Mouse (Mus musculus) inflammation-experienced regulatory T-cells, adult 6 months (primary cell): Measurements from ENCODE around the gene Slc2a3. TPM values are rescaled to one million over a fixed set of nuclear protein-coding genes. Genes with fewer than 3 reads are reported as not detected.
"Not testable (repeated sequence)": the region's sequence is repeated elsewhere in the genome, so short reads cannot be mapped to it uniquely, and the experiment has no call there.

ENCODE experiments used
- ATAC-seq: one replicate; pipeline ENCODE4 v1.8.0; 2017
- polyA plus RNA-seq, 3 experiments: library from polyadenylated mRNA; unstranded; fragments of 100-300 nt; shearing (Covaris generic); gene quantifications; one replicate each; pipeline ENCODE4 v1.2.1; 2017

The Slc2a3 gene
- polyA plus RNA-seq, 3 experiments from 2014 or later: 59.4 to 80.7 (median 70.8) TPM

DNA sequence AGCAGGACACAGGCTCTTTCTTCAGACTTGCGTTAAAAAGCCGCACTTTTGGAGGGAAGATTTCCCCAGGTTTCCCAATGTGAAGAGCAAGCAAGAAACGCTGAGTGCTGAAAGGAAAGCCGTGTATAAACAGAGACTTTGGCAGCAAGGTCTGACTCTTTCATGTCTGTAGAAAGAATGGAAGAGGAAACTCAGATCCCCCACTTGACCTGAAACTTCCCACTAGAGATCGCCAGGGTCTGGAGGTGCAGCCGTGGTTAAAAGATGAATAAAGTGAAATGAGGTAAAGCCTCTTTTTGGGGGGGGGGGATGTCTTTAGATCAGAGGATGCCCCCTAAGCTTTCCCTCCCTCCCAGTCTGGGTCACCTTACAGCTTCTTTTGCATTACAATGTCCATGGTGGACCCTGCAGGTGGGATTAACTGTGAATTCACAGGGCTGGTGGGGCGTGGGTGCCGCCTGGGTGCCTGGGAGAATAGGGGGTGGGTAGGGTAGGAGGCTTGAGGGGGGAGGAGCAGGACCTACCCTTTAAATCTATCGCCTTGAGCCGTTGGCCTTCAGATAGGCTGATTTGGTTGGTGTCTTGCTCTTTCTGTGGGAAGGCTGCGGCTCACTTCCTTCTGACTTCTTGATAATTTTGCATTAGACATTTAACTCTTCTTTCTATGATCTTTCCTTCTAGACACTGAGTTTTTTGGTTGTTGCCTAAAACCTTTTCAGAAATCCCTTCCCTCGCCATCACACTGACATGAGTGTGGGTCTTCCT is 94.2 kb downstream of the Slc2a3 start, which contains the start of gene Nanog:
Gene Nanog, plus strand, starts transcription at position 454 of the 765 bp plus-strand sequence.
- no peak for ATAC-seq

DNA sequence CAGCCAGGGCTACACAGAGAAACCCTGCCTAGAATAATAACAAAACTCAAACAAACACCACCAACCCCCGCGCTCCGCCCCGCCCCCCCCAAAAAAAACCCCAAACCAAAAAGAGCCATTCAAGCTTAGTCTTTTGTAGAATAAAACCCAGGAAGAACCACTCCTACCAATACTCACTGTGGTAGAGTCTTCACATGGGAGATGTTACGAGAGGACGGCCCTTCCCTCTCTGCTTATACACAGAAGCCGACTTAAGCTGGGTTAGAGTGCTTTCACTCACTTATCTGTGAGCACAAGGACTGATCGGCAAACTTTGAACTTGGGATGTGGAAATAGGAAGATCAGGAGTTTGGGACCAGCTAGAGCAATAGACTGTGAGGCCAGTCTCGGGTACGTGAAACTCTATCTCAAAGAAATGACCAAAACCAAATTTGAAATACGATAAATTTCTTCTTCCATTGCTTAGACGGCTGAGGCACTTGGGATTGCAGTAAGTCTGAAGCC is 95.1 kb downstream of the Slc2a3 start:
- ATAC-seq: no peak

DNA sequence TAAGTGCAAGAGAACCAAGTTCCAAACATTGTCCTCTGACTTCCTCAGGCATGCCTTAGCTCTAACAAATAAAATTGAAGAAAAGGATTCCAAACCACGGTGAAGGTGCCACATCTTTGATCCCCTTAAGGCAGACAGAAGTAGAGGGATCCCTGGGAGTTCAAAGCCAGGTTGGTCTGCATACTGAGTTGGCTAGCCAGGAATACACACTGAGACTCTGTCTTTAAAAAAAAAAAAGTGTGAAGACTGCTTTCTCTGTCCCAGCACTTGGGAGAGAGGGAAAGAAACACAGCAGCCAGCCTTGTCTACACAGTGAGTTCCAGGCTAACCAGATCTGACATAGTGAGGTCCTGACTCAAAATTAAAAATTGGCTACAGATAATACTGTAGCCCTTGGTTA is 97.7 kb downstream of the Slc2a3 start:
- no peak for ATAC-seq

DNA sequence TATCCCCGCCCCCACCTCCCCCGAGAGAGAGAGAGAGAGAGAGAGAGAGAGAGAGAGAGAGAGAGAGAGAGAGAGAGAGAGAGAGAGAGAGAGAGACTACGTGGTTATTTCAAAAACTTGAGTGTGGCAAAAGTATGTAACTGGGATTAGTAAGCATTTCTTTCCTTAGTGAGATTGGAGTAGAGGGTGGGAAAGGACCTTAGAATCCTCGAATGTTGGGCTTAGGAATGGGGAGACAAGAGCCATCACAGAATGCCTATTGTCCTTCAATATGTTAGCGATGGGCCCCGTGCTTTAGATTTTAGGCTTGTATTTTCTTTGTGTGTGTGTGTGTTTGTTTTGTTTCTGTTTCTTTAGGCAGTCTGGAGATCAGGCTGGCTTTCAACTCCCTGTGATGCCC is 98.2 kb downstream of the Slc2a3 start:
- no peak for ATAC-seq

DNA sequence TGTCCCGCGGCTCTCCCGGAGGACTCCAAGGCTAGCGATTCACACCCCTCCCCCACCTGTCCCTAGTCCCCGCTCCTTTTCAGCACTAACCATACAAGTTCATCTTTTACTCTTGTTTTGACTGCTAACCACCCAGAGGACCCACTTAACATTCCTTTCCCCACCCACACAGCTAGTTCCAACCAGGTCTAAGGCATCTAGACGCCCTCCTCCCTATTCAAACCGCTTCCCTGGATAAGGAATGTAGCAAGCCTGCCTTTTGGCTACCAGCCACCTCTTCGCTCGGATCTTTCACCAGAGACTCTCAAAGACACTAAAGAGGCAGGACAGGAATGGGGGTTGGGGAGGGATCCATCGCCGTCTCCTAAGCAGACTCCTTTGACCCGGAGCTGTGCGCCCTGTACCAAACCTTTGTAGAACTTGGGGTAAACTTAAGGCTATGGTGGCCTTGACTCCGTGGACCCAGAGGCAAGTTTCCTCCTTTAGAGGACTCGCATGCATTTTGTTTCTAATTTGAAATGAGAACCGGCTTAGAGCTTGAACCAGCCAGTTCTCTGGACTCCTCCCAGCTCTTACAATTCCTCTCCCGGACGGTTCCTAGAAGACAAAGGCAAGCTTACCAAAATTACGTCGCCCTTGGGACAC is 98.8 kb downstream of the Slc2a3 start:
- no peak for ATAC-seq

DNA sequence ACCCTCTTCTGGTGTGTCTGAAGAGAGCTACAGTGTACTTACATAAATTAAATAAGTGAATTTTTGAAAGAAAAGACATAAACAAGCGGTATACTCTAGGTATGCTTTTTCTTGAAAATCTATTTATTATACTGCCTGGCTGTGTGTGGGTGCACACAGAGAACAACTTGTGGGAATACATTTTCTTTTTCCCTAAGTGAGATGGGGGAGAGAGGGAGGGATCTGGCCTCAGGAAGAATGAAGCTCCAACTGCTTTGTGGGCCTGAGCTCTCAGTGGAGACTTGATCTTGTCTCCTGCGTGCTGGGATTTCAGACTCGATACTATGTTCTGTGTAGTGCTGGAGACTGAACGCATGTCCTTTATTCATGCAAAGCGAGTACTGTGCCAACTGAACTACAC is 99.6 kb downstream of the Slc2a3 start:
- ATAC-seq: no peak

DNA sequence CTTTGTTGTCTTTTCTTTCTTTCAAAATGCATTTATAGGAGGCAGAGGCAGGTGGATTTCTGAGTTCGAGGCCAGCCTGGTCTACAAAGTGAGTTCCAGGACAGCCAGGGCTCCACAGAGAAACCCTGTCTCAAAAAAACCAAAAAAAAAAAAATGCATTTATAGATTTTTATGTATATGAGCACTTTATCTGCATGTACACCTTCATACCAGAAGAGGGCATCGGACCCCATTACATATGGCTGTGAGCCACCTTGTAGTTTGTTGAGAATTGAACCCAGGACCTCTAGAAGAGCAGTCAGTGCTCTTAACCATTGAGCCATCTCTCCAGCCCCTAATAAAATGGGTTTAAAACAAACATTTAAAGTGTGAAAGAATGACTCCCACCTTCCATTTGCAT is 101.8 kb downstream of the Slc2a3 start:
- ATAC-seq: not testable (repeated sequence)

DNA sequence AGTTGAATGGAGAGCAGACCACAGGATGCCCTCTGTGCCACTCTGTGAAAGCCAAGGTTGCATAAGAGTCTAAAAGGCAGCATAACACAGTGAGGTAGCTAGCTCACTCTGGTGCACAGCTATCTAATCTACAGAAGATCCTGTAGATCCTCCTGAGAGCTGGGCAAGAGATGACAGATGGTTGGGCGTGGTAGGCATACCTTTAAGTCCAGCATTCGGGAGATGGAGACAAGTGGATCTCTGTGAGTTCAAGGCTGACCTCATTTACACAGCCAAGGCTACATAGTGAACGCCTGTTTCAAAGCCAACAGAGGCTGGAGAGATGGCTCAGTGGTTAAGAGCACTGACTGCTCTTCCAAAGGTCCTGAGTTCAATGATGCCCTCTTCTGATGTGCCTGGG is 106.0 kb downstream of the Slc2a3 start:
- ATAC-seq: no peak

DNA sequence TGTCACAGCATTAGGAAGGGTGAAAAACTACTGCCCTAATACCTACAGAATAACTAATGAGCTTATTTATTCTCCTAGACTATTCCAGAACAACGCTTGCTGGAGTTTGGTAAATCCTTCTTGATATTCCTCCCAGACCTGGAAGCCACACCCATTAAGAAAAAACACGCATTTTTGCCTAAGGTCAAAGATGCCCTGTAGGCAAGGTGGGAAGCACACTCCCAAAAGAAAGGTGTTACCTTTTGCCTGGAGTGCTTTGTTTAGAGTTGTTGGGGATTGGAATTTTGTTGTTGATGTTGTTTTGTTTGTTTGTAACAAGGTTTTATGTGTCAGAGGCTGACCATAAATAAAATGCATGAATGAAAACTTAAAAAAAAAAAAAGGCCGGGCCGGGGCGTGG is 111.4 kb downstream of the Slc2a3 start:
- no peak for ATAC-seq

DNA sequence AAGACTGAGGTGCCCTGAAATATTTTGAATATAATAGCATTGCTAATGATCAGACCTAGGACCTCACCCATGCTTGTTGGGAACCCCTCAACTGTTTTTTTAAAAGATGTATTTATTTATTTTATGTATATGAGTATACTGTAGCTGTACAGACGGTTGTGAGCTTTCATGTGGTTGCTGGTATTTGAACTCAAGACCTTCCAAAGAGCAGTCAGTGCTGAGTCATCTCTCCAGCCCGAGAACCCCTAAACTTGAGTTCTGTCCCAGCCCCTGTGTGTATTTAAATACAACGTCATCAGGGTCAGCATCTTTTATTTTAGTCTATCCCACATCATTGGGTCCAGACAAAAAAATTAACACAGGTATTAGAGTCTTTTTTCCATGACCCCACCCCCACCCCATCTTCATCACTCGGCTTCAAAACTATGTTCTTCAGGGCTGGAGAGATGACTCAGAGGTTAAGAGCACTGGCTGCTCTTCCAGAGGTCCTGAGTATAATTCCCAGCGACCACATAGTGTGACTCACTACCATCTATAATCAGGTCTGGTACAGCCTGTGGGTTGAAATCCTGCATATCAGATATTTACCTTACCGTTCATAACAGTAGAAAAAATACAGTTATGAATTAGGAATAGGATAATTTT is 111.9 kb downstream of the Slc2a3 start:
- no peak for ATAC-seq

DNA sequence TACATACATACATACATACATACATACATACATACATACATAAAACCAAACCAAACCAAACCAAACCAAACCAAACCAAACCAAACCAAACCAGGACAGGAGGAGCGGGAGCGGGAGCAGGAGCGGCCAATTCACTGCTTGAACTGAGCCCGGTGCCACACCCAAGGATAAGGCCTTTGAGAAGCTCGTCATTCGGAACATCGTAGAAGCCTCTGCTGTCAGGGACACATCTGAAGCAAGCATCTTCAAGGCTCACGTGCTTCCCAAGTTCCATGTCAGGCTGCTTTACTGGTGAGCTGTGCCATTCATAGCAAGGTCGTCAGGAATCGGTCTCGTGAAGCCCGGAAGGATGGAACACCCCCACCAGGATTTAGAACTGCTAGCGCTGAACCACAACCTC is 114.7 kb downstream of the Slc2a3 start:
- no peak for ATAC-seq

DNA sequence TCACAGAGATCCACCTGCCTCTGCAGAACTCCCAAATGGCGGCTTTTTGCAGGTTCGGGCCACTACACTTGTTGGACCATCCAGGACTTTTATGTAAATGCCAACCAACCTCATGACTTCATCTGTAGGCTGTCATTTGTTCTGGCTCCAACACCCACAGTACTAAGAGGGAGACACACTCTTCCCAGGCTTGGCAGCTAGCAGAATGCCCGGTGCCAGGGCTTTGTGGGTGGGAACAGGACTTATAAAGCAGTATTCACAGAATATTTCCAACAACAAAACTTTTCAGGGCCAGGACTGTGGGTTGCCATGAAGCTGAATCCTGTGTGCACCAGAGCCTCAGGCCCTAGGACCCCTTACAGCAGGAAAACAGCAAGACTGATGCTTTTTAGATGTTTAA is 118.8 kb downstream of the Slc2a3 start:
- ATAC-seq: no peak

Other genes with a start within 250 kb of the Slc2a3 start
- 1 to 10 TPM in 2 of 3 experiments, under 1 TPM in 1; 0.39 to 3.3 (median 1.2) TPM for gene Aicda, start 247.8 kb downstream of the Slc2a3 start, polyA plus RNA-seq
- 10 to 100 TPM; 23.8 to 43.8 (median 29.2) TPM for gene Apobec1, start 199.2 kb downstream of the Slc2a3 start, polyA plus RNA-seq
- not detected for gene Gdf3, start 191.6 kb downstream of the Slc2a3 start, polyA plus RNA-seq
- not detected for gene Dppa3, start 175.2 kb downstream of the Slc2a3 start, polyA plus RNA-seq
- under 1 TPM in 1 of 3 experiments, not detected in 2; 0.16 TPM for gene Nanog, start 94.2 kb downstream of the Slc2a3 start, polyA plus RNA-seq
- 10 to 100 TPM in 1 of 3 experiments, 1 to 10 TPM in 2; 6.6 to 10.9 (median 9.3) TPM for gene Foxj2, start 18.3 kb upstream of the Slc2a3 start, polyA plus RNA-seq
- under 1 TPM; 0.24 to 0.46 (median 0.38) TPM for gene C3ar1, start 54.5 kb upstream of the Slc2a3 start, polyA plus RNA-seq
- gene Necap1, start 72.8 kb upstream of the Slc2a3 start, polyA plus RNA-seq: 10 to 100 TPM; 36.9 to 60.8 (median 55.5) TPM
- gene Clec4a1, start 120.2 kb upstream of the Slc2a3 start, polyA plus RNA-seq: under 1 TPM in 2 of 3 experiments, not detected in 1; 0.79 to 0.99 TPM
- gene Clec4a3, start 150.9 kb upstream of the Slc2a3 start, polyA plus RNA-seq: under 1 TPM in 2 of 3 experiments, not detected in 1; 0.53 to 0.72 TPM
- gene Clec4a4, start 188.7 kb upstream of the Slc2a3 start, polyA plus RNA-seq: under 1 TPM in 1 of 3 experiments, not detected in 2; 0.88 TPM
- not detected for gene Clec4b1, start 248.3 kb upstream of the Slc2a3 start, polyA plus RNA-seq